Mouse (Mus musculus) c-Kit-negative CD71-positive TER-119-positive erythroid progenitor cells, embryonic 14.5 days (primary cell): ENCODE measurements around the gene Gtpbp3.
A peak's percentile ranks its signal among the peaks of the same experiment; 100 is the strongest.

ENCODE experiments used
- DNase-seq: peaks from one replicate; pipeline ENCODE4 v3.0.0-alpha.2; 2013; ENCODE audit warnings: low read depth, low spot score

The Gtpbp3 gene

GRCm38 (mm10) chr8:71487691-71488445 lies at the start of gene Gtpbp3:
Gene Gtpbp3, plus strand, starts transcription at chr8:71488103.
- DNase-seq: no peak

GRCm38 (mm10) chr8:71441404-71441803 lies 46.5 kb upstream of the Gtpbp3 start:
- peak; percentile 54 for DNase-seq

DNA sequence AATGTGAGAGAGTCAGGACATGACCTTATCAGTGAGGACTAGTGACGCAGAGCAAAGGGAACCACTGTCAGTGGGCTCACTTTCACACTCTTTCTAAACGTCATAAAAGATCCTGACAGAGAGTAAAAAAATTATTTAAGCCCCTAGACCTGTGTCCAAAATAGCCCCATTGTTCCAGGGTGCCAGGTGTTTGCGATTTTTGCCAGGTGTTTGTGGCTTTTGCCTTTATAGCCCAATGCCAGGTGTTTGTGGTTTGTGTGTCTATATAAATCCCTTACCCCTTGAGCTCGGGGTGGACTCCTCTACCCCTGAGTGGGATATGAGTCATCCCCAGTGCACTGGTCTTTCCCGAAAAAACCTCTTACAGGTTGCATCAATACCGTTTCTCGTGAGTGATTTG lies 42.8 kb upstream of the Gtpbp3 start:
- DNase-seq: no peak

DNA sequence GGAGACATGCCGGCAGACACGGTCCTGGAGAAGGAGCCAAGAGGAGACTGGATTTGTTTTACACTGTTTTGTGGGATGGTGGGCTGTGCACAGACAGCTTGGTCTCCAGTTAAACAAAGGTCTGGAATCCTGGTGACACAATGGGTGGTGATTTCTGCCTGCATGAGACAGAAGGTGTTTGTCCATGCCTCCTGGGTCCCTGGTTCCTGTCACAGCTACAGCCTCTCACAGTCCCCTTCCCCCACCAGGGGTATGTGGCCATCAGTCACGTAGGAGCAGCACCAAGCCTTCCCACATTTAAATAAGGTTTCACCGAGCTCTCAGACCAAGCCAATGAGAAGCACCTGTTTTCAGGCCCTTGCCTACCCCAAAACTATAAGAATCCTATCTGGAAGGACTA lies 36.6 kb upstream of the Gtpbp3 start:
- DNase-seq: no peak

- DNase-seq: no peak
Observed at GRCm38 (mm10) chr8:71451777-71452176, 36.1 kb upstream of the Gtpbp3 start.

GRCm38 (mm10) chr8:71452669-71453068 lies 35.2 kb upstream of the Gtpbp3 start:
- no peak for DNase-seq

DNA sequence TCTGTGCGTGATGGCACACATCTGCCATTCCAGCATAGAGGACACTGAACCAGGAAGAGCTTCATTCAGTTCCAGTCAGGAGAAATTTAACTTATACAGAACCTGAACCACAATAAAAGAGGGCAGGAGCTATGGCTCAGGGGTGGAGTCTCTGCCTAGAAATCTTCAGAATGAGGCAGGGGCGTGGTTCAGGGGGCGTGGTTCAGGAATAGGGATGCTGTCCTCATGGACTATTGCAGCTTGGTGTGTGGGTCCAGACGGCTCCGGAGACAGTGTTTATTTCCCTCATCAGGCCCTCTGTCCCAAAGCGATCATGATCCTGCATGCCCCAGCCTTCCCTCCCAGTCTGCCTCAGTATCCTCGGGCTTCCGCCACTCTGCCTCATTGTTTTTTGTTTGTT lies 33.2 kb upstream of the Gtpbp3 start:
- DNase-seq: no peak

DNA sequence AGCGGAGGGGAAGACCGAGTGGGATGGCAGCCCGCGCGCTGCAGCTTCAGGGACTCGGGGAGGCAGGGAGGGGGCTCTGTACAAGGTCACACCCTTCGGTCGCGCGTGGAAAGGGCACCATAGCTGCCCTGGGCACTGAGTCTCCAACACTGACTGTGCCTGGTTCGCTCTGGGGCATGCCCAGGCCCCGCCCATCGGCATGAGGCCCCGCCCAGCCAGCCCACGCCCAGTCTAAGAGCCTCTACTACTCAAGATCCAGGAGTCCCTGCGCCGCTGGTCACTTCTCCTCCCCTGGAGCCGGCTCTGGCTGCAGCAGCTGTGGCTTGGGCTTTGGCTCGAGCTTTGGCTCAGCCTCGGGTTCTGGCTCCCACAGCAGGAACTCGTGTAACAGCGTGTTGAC lies 31.0 kb upstream of the Gtpbp3 start:
- DNase-seq: peak; percentile 42

DNA sequence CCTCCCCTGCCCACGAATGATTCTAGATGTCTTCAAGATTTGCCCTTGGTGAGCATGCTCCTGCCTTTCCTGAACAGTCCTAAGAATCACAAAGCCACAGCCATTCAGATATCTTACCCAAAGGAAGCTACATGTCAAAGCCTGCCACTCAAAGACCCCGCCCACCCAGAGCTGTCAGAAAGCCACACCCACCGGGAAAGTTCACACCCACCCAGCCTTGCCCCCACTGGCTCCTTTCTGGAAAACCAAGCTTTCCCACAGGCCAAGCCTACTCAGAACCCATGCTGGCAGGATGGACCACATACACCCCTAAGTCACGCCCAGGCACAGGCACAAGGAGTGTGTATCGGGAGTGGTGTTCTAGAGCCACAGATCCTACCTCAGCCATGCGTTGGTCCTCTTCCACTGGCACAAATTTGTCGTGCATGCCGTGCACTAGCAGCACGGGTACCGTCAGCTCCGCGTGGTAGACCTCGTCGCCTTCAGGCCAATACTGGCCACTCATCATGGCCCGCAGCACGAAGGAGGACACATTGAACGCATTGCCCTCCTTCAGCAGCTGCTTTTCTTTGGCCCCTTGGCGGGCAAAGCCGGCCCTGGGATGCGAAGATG lies 30.1 kb upstream of the Gtpbp3 start:
- DNase-seq: no peak

- DNase-seq: no peak
Observed at GRCm38 (mm10) chr8:71460716-71461115, 27.2 kb upstream of the Gtpbp3 start.

GRCm38 (mm10) chr8:71461152-71461840 lies 26.6 kb upstream of the Gtpbp3 start:
- DNase-seq: no peak

DNA sequence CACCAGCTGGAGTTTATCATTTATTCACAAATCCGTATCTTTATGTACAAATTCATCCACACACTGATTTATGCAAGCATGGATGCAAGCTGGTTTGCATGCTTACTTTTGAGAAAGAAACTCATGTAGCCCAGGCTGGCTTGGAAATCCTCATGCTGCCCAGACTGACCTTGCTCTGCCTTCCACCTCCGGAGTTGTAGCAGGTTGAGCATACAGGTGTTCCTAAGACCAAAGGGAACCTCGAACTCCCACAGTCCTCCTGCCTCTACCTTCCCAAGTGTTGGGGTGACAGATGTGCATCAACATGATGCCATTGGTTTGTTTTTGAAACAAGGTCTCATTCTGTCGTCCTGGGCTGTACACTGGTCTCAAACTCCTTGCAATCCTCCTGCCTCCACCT lies 25.7 kb upstream of the Gtpbp3 start:
- no peak for DNase-seq

DNA sequence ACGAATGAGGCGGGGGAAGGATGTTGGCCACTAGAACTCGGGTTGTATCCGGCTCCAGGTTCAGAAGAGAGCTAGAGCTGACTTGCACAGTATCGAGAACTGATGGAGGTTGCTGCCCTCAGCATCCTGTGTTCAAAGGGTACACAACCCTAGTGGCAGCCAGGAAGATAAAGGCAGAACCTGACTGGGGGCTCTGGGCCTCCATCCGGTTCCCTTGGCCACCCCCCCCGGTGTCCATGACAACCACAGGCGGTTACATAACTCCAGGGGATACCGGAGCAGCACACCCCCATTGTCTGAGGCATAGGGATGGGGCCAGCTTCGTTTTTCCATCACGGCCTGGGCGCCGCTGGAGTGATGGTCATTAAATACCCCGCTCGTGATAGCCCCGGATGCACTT lies 25.1 kb upstream of the Gtpbp3 start:
- no peak for DNase-seq

DNA sequence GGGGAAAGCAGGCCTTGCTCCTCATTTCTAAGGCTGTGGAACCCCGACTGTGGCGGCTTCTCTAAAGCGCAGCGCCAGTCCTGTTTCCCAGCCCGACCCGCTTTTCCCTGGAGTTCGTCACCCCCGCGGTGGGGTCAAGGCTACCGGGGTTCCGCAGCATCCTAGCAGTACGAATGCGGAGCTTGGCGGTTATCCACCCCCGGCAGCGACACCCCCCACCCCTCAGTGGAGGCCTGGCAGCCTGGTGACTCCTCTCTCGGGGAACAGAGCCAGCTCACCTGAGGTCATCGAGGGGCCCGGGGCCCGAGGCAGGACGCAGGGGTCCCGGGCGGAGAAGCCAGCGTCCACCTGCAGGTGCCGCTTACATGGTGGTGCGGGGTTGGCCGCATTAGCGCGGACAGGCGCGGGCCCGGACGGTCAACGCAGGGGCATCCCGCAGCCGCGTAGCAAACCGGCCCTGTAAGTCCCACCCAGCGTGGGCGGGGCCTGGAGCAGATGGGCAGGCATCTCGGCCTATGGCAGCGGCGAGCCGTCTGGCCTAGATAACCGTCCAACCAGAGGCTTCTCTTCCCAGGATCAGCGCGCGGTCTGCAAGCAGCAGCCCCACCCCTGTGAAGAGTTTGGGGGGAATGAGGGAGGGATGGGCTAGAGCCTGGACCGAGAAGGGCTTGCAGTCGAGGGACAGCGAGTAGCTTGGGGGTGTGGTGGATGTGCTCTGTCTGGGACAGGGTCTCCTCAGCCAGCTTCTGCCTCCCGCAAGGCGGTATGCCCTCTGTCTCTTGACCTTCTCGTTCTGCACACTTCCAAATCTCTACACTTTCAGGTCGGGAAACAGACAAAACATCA lies 24.5 kb upstream of the Gtpbp3 start, which contains the start of gene Abhd8:
Abhd8 (minus strand) TSS at position 468 of the 846 bp plus-strand sequence.
- peak; percentile 93 for DNase-seq

GRCm38 (mm10) chr8:71464513-71465500 lies 23.1 kb upstream of the Gtpbp3 start, which contains the start of gene Mrpl34:
Gene Mrpl34, plus strand, starts transcription at chr8:71464959.
- peak; percentile 100 for DNase-seq

- DNase-seq: no peak
Observed at GRCm38 (mm10) chr8:71465733-71466132, 22.2 kb upstream of the Gtpbp3 start.

DNA sequence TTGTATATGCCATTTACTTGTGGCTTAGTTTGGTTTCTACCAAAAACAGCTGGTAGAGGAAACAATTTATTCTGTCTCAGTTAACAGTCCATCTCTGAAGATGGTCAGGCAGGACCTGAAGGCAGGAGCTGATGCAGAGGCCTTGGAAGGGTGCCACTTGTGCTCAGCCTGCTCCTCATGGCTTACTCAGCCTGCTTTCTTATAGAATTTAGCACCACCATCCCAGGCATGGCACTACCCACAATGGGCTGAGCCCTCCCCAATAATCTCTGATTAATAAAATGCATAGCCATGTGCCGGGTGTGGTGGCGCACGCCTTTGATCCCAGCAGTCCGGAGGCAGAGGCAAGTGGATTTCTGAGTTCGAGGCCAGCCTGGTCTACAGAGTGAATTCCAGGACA lies 21.7 kb upstream of the Gtpbp3 start:
- DNase-seq: no peak

DNA sequence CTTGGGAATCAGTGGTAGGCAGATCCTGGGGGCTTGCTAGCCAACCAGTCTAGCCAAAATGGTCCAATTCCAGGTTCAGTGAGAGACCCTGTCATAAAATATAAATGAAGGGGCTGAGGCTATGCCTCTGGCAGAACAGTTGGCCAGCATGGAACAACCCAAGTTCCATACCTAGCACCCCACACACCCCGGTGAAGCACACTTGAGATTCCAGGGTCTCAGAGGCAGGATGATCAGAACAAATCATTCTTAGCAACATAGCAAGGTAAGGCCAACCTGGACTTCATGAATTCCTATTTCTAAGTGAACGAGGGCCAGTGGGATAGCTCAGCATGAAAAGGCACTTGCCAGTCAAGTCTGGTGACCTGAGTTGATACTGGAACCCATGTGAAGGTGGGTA lies 20.7 kb upstream of the Gtpbp3 start:
- no peak for DNase-seq

DNA sequence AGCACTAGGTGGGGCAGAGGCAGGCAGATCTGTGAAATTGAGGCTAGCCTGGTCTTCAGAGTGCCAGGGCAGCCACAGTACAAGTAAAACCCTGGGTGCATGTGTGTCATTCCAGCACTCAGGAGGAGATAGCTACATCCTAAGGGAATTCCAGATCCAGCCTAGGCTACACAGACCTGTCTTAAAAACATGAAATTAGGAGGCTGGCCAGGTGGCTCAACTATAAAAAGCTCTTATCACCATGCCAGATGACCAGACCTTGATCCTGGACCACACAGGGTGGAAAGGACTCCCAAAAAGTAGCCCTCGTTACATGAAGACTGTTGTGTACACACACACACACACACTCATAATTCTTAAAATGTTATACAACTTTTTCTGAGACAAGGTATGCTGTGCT lies 19.9 kb upstream of the Gtpbp3 start:
- no peak for DNase-seq

GRCm38 (mm10) chr8:71468916-71469315 lies 19.0 kb upstream of the Gtpbp3 start, which contains the start of gene Dda1:
Gene Dda1, plus strand, starts transcription at chr8:71469199.
- DNase-seq: peak; percentile 98
